Mouse (Mus musculus): Measurements from ENCODE around the gene Gigyf2.
"Not testable (repeated sequence)": the region's sequence is repeated elsewhere in the genome, so short reads cannot be mapped to it uniquely, and the experiment has no call there.

DNA sequence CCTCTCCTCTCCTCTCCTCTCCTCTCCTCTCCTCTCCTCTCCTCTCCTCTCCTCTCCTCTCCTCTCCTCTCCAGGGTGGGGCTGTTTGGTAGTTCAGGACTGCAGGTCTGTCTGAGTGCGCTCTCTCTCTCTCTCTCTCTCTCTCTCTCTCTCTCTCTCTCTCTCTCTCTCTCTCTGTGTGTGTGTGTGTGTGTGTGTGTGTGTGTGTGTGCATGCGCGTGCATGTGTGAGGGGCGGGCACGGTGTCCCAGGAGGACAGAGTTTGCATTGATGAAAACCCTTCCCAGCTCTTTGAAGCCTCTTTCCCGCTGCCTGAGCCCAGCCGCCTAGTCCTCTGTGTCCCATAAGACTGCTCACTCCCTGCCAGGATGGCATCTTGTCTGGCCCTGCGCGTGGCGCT is 143.2 kb downstream of the Gigyf2 start, which contains the start of gene Snorc:
- TF ChIP-seq GATA1 (IDR thresholded peaks at IDR 0.05; ENCODE audit: borderline replicate concordance, low read length); FLI1 (IDR thresholded peaks at IDR 0.05; ENCODE audit: low read length): not testable (repeated sequence)

All from megakaryocyte, embryonic 14.5 days (primary cell).